Mouse (Mus musculus): ENCODE results near the gene C3ar1. TPM values are rescaled to one million over a fixed set of nuclear protein-coding genes. Genes with fewer than 3 reads are reported as not detected.

Gene C3ar1
- polyA plus RNA-seq, 1 experiment from 2014 or later, result 1.2 TPM

- ATAC-seq (no peak), DNase-seq (ENCODE audit: low spot score) (no peak)
- H3K36me3 ChIP-seq (ENCODE audit: control insufficient read depth, insufficient read depth, low read length), result peaks cover 75% of the 10 kb centered on the region
- H3K9me3 ChIP-seq (replicated peaks; ENCODE audit: control insufficient read depth, low read length), result no peaks in the 10 kb centered on the region
- no peak overlapping the region for H3K4me3 ChIP-seq (ENCODE audit: low read depth, low read length)
- no peak overlapping the region for H3K9ac ChIP-seq (ENCODE audit: low read length)
- H3K4me1 ChIP-seq (ENCODE audit: control insufficient read depth, insufficient read depth, low read length), result no peaks in the 10 kb centered on the region
- no peak overlapping the region for H3K4me2 ChIP-seq (ENCODE audit: low read length)
- H3K27me3 ChIP-seq (replicated peaks; ENCODE audit: control insufficient read depth, insufficient read depth, low read length), result no peaks in the 10 kb centered on the region
- 93% methylated on average over 5 of the region's 5 CpGs for WGBS
- no peak overlapping the region for H3K27ac ChIP-seq (ENCODE audit: low read depth, low read length)
These were observed 18.4 kb downstream of the C3ar1 start for GRCm38 (mm10) chr6:122837539-122837938.

- Histone ChIP-seq H3K4me3 (ENCODE audit: low read depth, low read length) (no peak overlapping the region), H3K4me1 (ENCODE audit: control insufficient read depth, insufficient read depth, low read length) (no peaks in the 10 kb centered on the region), H3K27ac (ENCODE audit: low read depth, low read length) (no peak overlapping the region), H3K4me2 (ENCODE audit: low read length) (no peak overlapping the region), H3K36me3 (ENCODE audit: control insufficient read depth, insufficient read depth, low read length) (peaks cover 79% of the 10 kb centered on the region), H3K9ac (ENCODE audit: low read length) (no peak overlapping the region), H3K27me3 (replicated peaks; ENCODE audit: control insufficient read depth, insufficient read depth, low read length) (no peaks in the 10 kb centered on the region), H3K9me3 (replicated peaks; ENCODE audit: control insufficient read depth, low read length) (no peaks in the 10 kb centered on the region)
- DNase-seq (ENCODE audit: low spot score), result no peak
- WGBS, result 97% methylated on average over 3 of the region's 3 CpGs
- no peak for ATAC-seq
These were observed 19.0 kb downstream of the C3ar1 start for GRCm38 (mm10) chr6:122836974-122837373.

DNA sequence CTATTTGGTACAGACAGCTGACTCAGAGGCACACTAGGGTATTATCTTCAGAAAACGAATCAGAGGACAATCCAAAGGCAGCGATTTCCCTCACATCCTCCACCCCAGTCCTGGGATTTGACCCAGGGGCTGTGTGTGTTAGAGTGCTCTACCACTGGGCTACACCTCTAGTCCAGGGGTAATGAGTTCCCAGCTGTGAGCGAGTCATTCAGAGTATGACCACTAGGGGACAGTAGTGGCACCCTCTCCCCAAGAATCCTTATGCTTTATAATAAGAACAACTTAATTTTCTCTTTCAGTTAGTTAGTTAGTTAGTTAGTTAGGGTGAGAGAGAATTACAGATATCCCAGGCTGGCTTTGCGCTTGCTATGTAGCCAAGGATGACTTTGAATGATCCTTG is 21.6 kb downstream of the C3ar1 start:
- no peaks in the 10 kb centered on the region for H3K27me3 ChIP-seq (replicated peaks; ENCODE audit: control insufficient read depth, insufficient read depth, low read length)
- no peaks in the 10 kb centered on the region for H3K4me1 ChIP-seq (ENCODE audit: control insufficient read depth, insufficient read depth, low read length)
- no peak overlapping the region for H3K4me2 ChIP-seq (ENCODE audit: low read length)
- 69% methylated on average over 4 of the region's 4 CpGs for WGBS
- peaks cover 72% of the 10 kb centered on the region for H3K36me3 ChIP-seq (ENCODE audit: control insufficient read depth, insufficient read depth, low read length)
- H3K4me3 ChIP-seq (ENCODE audit: low read depth, low read length), result no peak overlapping the region
- H3K9me3 ChIP-seq (replicated peaks; ENCODE audit: control insufficient read depth, low read length), result no peaks in the 10 kb centered on the region
- H3K27ac ChIP-seq (ENCODE audit: low read depth, low read length), result no peak overlapping the region
- no peak overlapping the region for H3K9ac ChIP-seq (ENCODE audit: low read length)
- DNase-seq (ENCODE audit: low spot score), result peak; percentile 14
- no peak for ATAC-seq

- no peak overlapping the region for H3K4me3 ChIP-seq (ENCODE audit: low read depth, low read length)
- no peak for DNase-seq (ENCODE audit: low spot score)
- H3K36me3 ChIP-seq (ENCODE audit: control insufficient read depth, insufficient read depth, low read length), result peaks cover 68% of the 10 kb centered on the region
- no peaks in the 10 kb centered on the region for H3K9me3 ChIP-seq (replicated peaks; ENCODE audit: control insufficient read depth, low read length)
- WGBS, result 86% methylated on average over 7 of the region's 7 CpGs
- no peak overlapping the region for H3K9ac ChIP-seq (ENCODE audit: low read length)
- ATAC-seq, result no peak
- no peak overlapping the region for H3K27ac ChIP-seq (ENCODE audit: low read depth, low read length)
- H3K4me2 ChIP-seq (ENCODE audit: low read length), result no peak overlapping the region
- no peaks in the 10 kb centered on the region for H3K4me1 ChIP-seq (ENCODE audit: control insufficient read depth, insufficient read depth, low read length)
- no peaks in the 10 kb centered on the region for H3K27me3 ChIP-seq (replicated peaks; ENCODE audit: control insufficient read depth, insufficient read depth, low read length)
These were observed 23.1 kb downstream of the C3ar1 start for GRCm38 (mm10) chr6:122832880-122833279.

- Histone ChIP-seq H3K36me3 (ENCODE audit: control insufficient read depth, insufficient read depth, low read length) (peaks cover 29% of the 10 kb centered on the region), H3K4me2 (ENCODE audit: low read length) (no peak overlapping the region), H3K27ac (ENCODE audit: low read depth, low read length) (no peak overlapping the region), H3K4me3 (ENCODE audit: low read depth, low read length) (no peak overlapping the region), H3K9ac (ENCODE audit: low read length) (no peak overlapping the region), H3K4me1 (ENCODE audit: control insufficient read depth, insufficient read depth, low read length) (peaks cover 8% of the 10 kb centered on the region), H3K9me3 (replicated peaks; ENCODE audit: control insufficient read depth, low read length) (no peaks in the 10 kb centered on the region), H3K27me3 (replicated peaks; ENCODE audit: control insufficient read depth, insufficient read depth, low read length) (no peaks in the 10 kb centered on the region)
- ATAC-seq (no peak), DNase-seq (ENCODE audit: low spot score) (no peak)
- WGBS, result 38% methylated on average over 13 of the region's 13 CpGs
These were observed 27.9 kb downstream of the C3ar1 start for GRCm38 (mm10) chr6:122828086-122828485.

GRCm38 (mm10) chr6:122825923-122826742 is 29.8 kb downstream of the C3ar1 start:
- H3K4me3 ChIP-seq (ENCODE audit: low read depth, low read length), result peak overlapping the region; percentile 27
- H3K4me1 ChIP-seq (ENCODE audit: control insufficient read depth, insufficient read depth, low read length), result peaks cover 19% of the 10 kb centered on the region
- H3K27ac ChIP-seq (ENCODE audit: low read depth, low read length), result peak overlapping the region; percentile 21; the same call in 1 of the 2 replicates
- WGBS, result 5% methylated on average over 29 of the region's 29 CpGs
- ATAC-seq (peak; percentile 55), DNase-seq (ENCODE audit: low spot score) (peak; percentile 49)
- no peaks in the 10 kb centered on the region for H3K9me3 ChIP-seq (replicated peaks; ENCODE audit: control insufficient read depth, low read length)
- H3K27me3 ChIP-seq (replicated peaks; ENCODE audit: control insufficient read depth, insufficient read depth, low read length), result no peaks in the 10 kb centered on the region
- H3K4me2 ChIP-seq (ENCODE audit: low read length), result peak overlapping the region; percentile 62
- peak overlapping the region; percentile 54 for H3K9ac ChIP-seq (ENCODE audit: low read length)
- peaks cover 16% of the 10 kb centered on the region for H3K36me3 ChIP-seq (ENCODE audit: control insufficient read depth, insufficient read depth, low read length)

DNA sequence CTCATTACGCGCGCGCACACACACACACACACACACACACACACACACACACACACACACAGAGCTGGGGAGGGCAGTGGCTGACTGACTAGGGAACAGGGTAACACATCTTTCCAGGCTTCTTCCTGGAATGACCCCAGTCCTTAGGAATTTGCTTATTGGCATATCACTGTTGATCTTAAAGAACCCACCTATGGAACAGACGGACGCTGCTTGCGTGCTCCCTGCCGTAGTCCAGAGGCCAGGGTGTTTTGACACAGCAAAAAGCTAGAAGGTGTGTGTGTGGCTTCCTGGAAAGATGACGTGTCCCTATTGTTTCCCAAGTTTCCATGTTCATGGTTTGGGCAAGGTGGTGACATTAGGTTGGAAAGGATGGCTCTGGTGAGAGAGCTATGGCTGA is 30.8 kb downstream of the C3ar1 start:
- Histone ChIP-seq H3K36me3 (ENCODE audit: control insufficient read depth, insufficient read depth, low read length) (peaks cover 16% of the 10 kb centered on the region), H3K9ac (ENCODE audit: low read length) (no peak overlapping the region), H3K4me2 (ENCODE audit: low read length) (no peak overlapping the region), H3K27ac (ENCODE audit: low read depth, low read length) (no peak overlapping the region), H3K27me3 (replicated peaks; ENCODE audit: control insufficient read depth, insufficient read depth, low read length) (no peaks in the 10 kb centered on the region), H3K4me1 (ENCODE audit: control insufficient read depth, insufficient read depth, low read length) (peaks cover 27% of the 10 kb centered on the region), H3K9me3 (replicated peaks; ENCODE audit: control insufficient read depth, low read length) (no peaks in the 10 kb centered on the region), H3K4me3 (ENCODE audit: low read depth, low read length) (no peak overlapping the region)
- WGBS, result 95% methylated on average over 9 of the region's 9 CpGs
- no peak for ATAC-seq
- no peak for DNase-seq (ENCODE audit: low spot score)

- Histone ChIP-seq H3K4me3 (ENCODE audit: low read depth, low read length) (no peak overlapping the region), H3K4me2 (ENCODE audit: low read length) (no peak overlapping the region), H3K9me3 (replicated peaks; ENCODE audit: control insufficient read depth, low read length) (no peaks in the 10 kb centered on the region), H3K9ac (ENCODE audit: low read length) (no peak overlapping the region), H3K27ac (ENCODE audit: low read depth, low read length) (no peak overlapping the region), H3K4me1 (ENCODE audit: control insufficient read depth, insufficient read depth, low read length) (peaks cover 27% of the 10 kb centered on the region), H3K27me3 (replicated peaks; ENCODE audit: control insufficient read depth, insufficient read depth, low read length) (no peaks in the 10 kb centered on the region), H3K36me3 (ENCODE audit: control insufficient read depth, insufficient read depth, low read length) (peaks cover 6% of the 10 kb centered on the region)
- WGBS, result 53% methylated on average over 10 of the region's 10 CpGs
- ATAC-seq (no peak), DNase-seq (ENCODE audit: low spot score) (no peak)
These were observed 31.9 kb downstream of the C3ar1 start for GRCm38 (mm10) chr6:122824086-122824485.

GRCm38 (mm10) chr6:122821822-122822221 is 34.1 kb downstream of the C3ar1 start:
- Histone ChIP-seq H3K9me3 (replicated peaks; ENCODE audit: control insufficient read depth, low read length) (no peaks in the 10 kb centered on the region), H3K36me3 (ENCODE audit: control insufficient read depth, insufficient read depth, low read length) (no peaks in the 10 kb centered on the region), H3K4me3 (ENCODE audit: low read depth, low read length) (no peak overlapping the region), H3K4me2 (ENCODE audit: low read length) (peak overlapping the region; percentile 77; the same call in 1 of the 2 replicates), H3K9ac (ENCODE audit: low read length) (no peak overlapping the region), H3K27ac (ENCODE audit: low read depth, low read length) (no peak overlapping the region), H3K4me1 (ENCODE audit: control insufficient read depth, insufficient read depth, low read length) (peaks cover 27% of the 10 kb centered on the region), H3K27me3 (replicated peaks; ENCODE audit: control insufficient read depth, insufficient read depth, low read length) (no peaks in the 10 kb centered on the region)
- ATAC-seq (no peak), DNase-seq (ENCODE audit: low spot score) (no peak)
- WGBS, result 88% methylated on average over 9 of the region's 9 CpGs
